Mouse (Mus musculus): Measurements from ENCODE around the gene Ranbp17.

DNA sequence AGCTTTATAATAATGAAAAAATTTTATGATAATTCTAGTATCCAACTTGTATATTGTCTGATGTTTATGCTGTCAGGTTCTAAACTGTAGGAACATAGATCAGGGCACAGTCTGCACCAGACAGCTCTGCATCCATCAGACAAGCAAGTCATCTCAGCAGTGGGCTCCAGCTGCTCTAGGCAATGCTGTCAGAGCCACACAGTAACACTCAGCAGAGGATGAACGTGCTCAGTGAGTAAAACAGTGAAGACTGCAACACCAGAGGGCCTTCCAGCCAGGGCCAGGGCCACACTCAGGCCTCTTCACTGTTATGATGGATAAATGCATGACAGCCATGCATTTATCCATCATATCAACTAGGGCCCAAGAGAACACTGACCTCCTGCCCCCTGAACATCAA lies 114.2 kb downstream of the Ranbp17 start:
- TF ChIP-seq POLR2A (IDR thresholded peaks at IDR 0.05; ENCODE audit: low read depth, low read length): no peak
- TF ChIP-seq CTCF (IDR thresholded peaks at IDR 0.05; ENCODE audit: borderline replicate concordance, insufficient read depth, low read length): no peak
